Mouse (Mus musculus): ENCODE results near the gene Gm49318.

GRCm38 (mm10) chr9:22035300-22036044 lies 35.6 kb downstream of the Gm49318 start:
- TF ChIP-seq POLR2A (IDR thresholded peaks at IDR 0.05; ENCODE audit: borderline replicate concordance, extremely low read depth, insufficient read depth, insufficient read length, poor library complexity, severe bottlenecking) (no peak), CTCF (IDR thresholded peaks at IDR 0.05; ENCODE audit: borderline replicate concordance, extremely low read depth, insufficient read depth, insufficient read length) (no peak)

Data from brain, embryonic 14.5 days (tissue).